Comparison of ENCODE assay signal across 14 mouse cellular contexts in genomic region chr12:79814312-79815091, GRCm38 (mm10).
A peak's percentile ranks its signal among the peaks of the same experiment; 100 is the strongest.
DNase-seq lines count a peak whose midpoint lies in the region; ATAC-seq lines count a peak whose summit lies in the region.
"Had no signal": no experiment of that assay in that cellular context is flagged by ENCODE, and none has a peak within 500 bp of the region (broad histone marks: within the 10 kb centered on the region; RNA-seq: fewer than 3 reads in every experiment).

No protein-coding gene starts in this region.

- H3K9me3 ChIP-seq in midbrain, embryonic 10.5 days (replicated peaks), result no peaks in the 10 kb centered on the region
- no peaks in the 10 kb centered on the region; the same call in 1 of the 2 replicates for H3K9me3 ChIP-seq in midbrain, embryonic 16.5 days (replicated peaks; ENCODE audit: control insufficient read depth, low read length, poor library complexity, severe bottlenecking)
- no peaks in the 10 kb centered on the region for H3K9me3 ChIP-seq in forebrain, embryonic 14.5 days (replicated peaks; ENCODE audit: control insufficient read depth, low read length)
- H3K9me3 ChIP-seq in midbrain, embryonic 12.5 days, result no peaks in the 10 kb centered on the region
- H3K9me3 ChIP-seq: embryonic facial prominence, embryonic 13.5 days; limb, embryonic 12.5 days had no signal

- H3K4me1 ChIP-seq in midbrain, embryonic 10.5 days, result peaks cover 65% of the 10 kb centered on the region
- peaks cover 10% of the 10 kb centered on the region; the same call in 1 of the 2 replicates for H3K4me1 ChIP-seq in midbrain, embryonic 16.5 days (ENCODE audit: control insufficient read depth, insufficient read depth, low read length)
- peaks cover 17% of the 10 kb centered on the region for H3K4me1 ChIP-seq in forebrain, embryonic 14.5 days (ENCODE audit: control insufficient read depth, insufficient read depth, low read length)
- peaks cover 31% of the 10 kb centered on the region for H3K4me1 ChIP-seq in midbrain, embryonic 12.5 days

- peaks cover 53% of the 10 kb centered on the region for H3K27me3 ChIP-seq in midbrain, embryonic 10.5 days (ENCODE audit: low read depth, poor library complexity, severe bottlenecking)
- no peaks in the 10 kb centered on the region; the same call in 1 of the 2 replicates for H3K27me3 ChIP-seq in midbrain, embryonic 16.5 days (ENCODE audit: control insufficient read depth, insufficient read depth, low read depth, low read length)
- H3K27me3 ChIP-seq in forebrain, embryonic 14.5 days (replicated peaks; ENCODE audit: control insufficient read depth, insufficient read depth, low read length), result no peaks in the 10 kb centered on the region
- H3K27me3 ChIP-seq in midbrain, embryonic 12.5 days, result peaks cover 17% of the 10 kb centered on the region
- H3K27me3 ChIP-seq: CH12.LX; embryonic facial prominence, embryonic 13.5 days had no signal

- no peak overlapping the region; the same call in 1 of the 2 replicates for H3K4me2 ChIP-seq in midbrain, embryonic 16.5 days (ENCODE audit: low read length)
- H3K4me2 ChIP-seq in forebrain, embryonic 14.5 days (ENCODE audit: low read length), result peak overlapping the region; percentile 28
- no peak overlapping the region for H3K4me2 ChIP-seq in midbrain, embryonic 12.5 days (replicated peaks)
- H3K4me2 ChIP-seq: embryonic facial prominence, embryonic 13.5 days; limb, embryonic 12.5 days had no signal

- no peaks in the 10 kb centered on the region for H3K36me3 ChIP-seq in midbrain, embryonic 10.5 days
- no peaks in the 10 kb centered on the region for H3K36me3 ChIP-seq in midbrain, embryonic 16.5 days (ENCODE audit: control insufficient read depth, insufficient read depth, low read length)
- H3K36me3 ChIP-seq in forebrain, embryonic 14.5 days (ENCODE audit: control insufficient read depth, insufficient read depth, low read length), result no peaks in the 10 kb centered on the region
- no peaks in the 10 kb centered on the region for H3K36me3 ChIP-seq in midbrain, embryonic 12.5 days
- H3K36me3 ChIP-seq: embryonic facial prominence, embryonic 13.5 days; limb, embryonic 12.5 days had no signal

- no peak overlapping the region for H3K9ac ChIP-seq in midbrain, embryonic 16.5 days (ENCODE audit: low read depth, low read length)
- no peak overlapping the region for H3K9ac ChIP-seq in forebrain, embryonic 14.5 days (ENCODE audit: low read length)
- H3K9ac ChIP-seq in midbrain, embryonic 12.5 days (replicated peaks), result no peak overlapping the region
- H3K9ac ChIP-seq: embryonic facial prominence, embryonic 13.5 days; limb, embryonic 12.5 days had no signal

- peak; percentile 29 to 42 for DNase-seq in cerebellum, postnatal 10 days
- no peak for DNase-seq in cerebellum, postnatal 4 days (ENCODE audit: low spot score in 2 of 2)
- no peak for DNase-seq in midbrain, embryonic 10.5 days (ENCODE audit: low spot score)
- DNase-seq in forebrain, embryonic 14.5 days (ENCODE audit: low spot score), result no peak
- DNase-seq in layer of hippocampus, adult 9-10 months (ENCODE audit: low spot score), result no peak
- no peak for DNase-seq in ovary, postnatal 10 days (ENCODE audit: low spot score)
- DNase-seq: cerebellum, adult 8-10 months; kidney, postnatal 36 days had no signal

- peak overlapping the region; percentile 94 for H3K27ac ChIP-seq in midbrain, embryonic 10.5 days (replicated peaks)
- no peak overlapping the region for H3K27ac ChIP-seq in midbrain, embryonic 16.5 days (ENCODE audit: low read length)
- H3K27ac ChIP-seq in forebrain, embryonic 14.5 days (ENCODE audit: low read depth, low read length), result no peak overlapping the region
- H3K27ac ChIP-seq in midbrain, embryonic 12.5 days (replicated peaks), result peak overlapping the region; percentile 58; the same call in 1 of the 2 replicates
- H3K27ac ChIP-seq: embryonic facial prominence, embryonic 13.5 days; limb, embryonic 12.5 days; stomach, postnatal 0 days had no signal

- no peak for ATAC-seq in midbrain, embryonic 16.5 days
- peak; percentile 44; the same call in 1 of the 2 replicates for ATAC-seq in forebrain, embryonic 14.5 days
- 0 out of 2 replicates have a peak, but pooled peaks have one; percentile 41 for ATAC-seq in midbrain, embryonic 12.5 days (ENCODE audit: low FRiP score, low read depth)

- H3K4me3 ChIP-seq in midbrain, embryonic 10.5 days, result no peak overlapping the region
- H3K4me3 ChIP-seq in midbrain, embryonic 16.5 days (ENCODE audit: low read depth, low read length), result no peak overlapping the region
- no peak overlapping the region for H3K4me3 ChIP-seq in forebrain, embryonic 14.5 days (ENCODE audit: low read depth, low read length)
- no peak overlapping the region for H3K4me3 ChIP-seq in midbrain, embryonic 12.5 days
- H3K4me3 ChIP-seq: embryonic facial prominence, embryonic 13.5 days; limb, embryonic 12.5 days had no signal

- 46% methylated on average over 20 of the region's 20 CpGs for WGBS in midbrain, embryonic 10.5 days
- WGBS in midbrain, embryonic 16.5 days, result 28% methylated on average over 20 of the region's 20 CpGs
- WGBS in forebrain, embryonic 14.5 days, result 14% methylated on average over 20 of the region's 20 CpGs
- whole genome bisulfite sequencing in midbrain, embryonic 12.5 days, result 29% methylated on average over 20 of the region's 20 CpGs

Comparison
In these comparisons a context has a peak if more than half of its experiments do, and no peak if none do; other contexts are left out.
1. DNase-seq: peak in cerebellum, postnatal 10 days (2 of 2); none in cerebellum, postnatal 4 days (0 of 2), midbrain, embryonic 10.5 days (single experiment), forebrain, embryonic 14.5 days (single experiment), layer of hippocampus, adult 9-10 months (single experiment) and ovary, postnatal 10 days (single experiment).
2. H3K27ac ChIP-seq: peak in midbrain, embryonic 10.5 days (single experiment) and midbrain, embryonic 12.5 days (single experiment); none in midbrain, embryonic 16.5 days (single experiment) and forebrain, embryonic 14.5 days (single experiment).